Mouse (Mus musculus) thymus, adult 2 months (tissue): Measurements from ENCODE around the gene Fgfr2.

ENCODE experiments used
- CTCF ChIP-seq: fragments of 200-500 bp; IDR thresholded peaks from 2 replicates; pipeline ENCODE4 v1.5.1; 2012; ENCODE audit warnings: mild to moderate bottlenecking, control low read depth, low read length, moderate library complexity, borderline replicate concordance; ENCODE audit not compliant: control insufficient read depth, poor library complexity, insufficient read depth; ENCODE audit errors: extremely low read depth
- POLR2A ChIP-seq: fragments of 200-500 bp; IDR thresholded peaks from 2 replicates; pipeline ENCODE4 v1.6.1; 2012; ENCODE audit warnings: mild to moderate bottlenecking, low read length, control low read depth, moderate library complexity; ENCODE audit not compliant: control insufficient read depth, poor library complexity, insufficient read depth; ENCODE audit errors: extremely low read depth

DNA sequence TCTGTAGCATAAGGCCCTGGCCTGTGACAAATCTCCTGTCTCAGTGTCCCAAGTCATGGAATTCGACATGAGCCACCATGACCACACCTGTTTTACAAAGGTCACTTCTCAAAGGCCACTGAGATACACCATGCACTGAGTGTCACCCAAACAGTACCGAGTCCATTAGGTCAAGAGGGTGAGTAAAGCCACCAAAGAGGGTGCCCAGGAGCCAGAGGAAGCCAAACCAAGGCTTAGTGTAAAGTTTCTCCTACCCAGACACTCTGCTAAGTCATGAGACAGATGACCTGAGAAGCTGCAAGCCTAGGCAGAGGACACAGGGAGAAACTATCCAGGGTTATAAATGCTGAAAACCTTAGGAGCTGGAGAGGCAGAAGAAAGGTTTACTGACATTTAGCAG, 361.7 kb downstream of the Fgfr2 start:
- TF ChIP-seq CTCF (no peak), POLR2A (no peak)
